Mouse (Mus musculus) neutrophil, adult 5-6 weeks (primary cell): ENCODE results near the gene C1s2. TPM values are rescaled to one million over a fixed set of nuclear protein-coding genes. Genes with fewer than 3 reads are reported as not detected.

ENCODE experiments used
- total RNA-seq: library from RNA; stranded (forward); fragments of 200-1000 nt; gene quantifications from 2 replicates; pipeline ENCODE4 v1.2.3, GENCODE M21; 2017

Gene C1s2
- total RNA-seq, 1 experiment from 2014 or later = not detected

Other genes with a start within 250 kb of the C1s2 start
- 22.6 and 23.0 TPM in 2 replicates for gene Pex5, start 221.0 kb downstream of the C1s2 start, total RNA-seq
- not detected in 2 replicates for gene Clstn3, start 171.3 kb downstream of the C1s2 start, total RNA-seq
- 1.9 and 2.5 TPM in 2 replicates for gene C1rl, start 143.0 kb downstream of the C1s2 start, total RNA-seq
- 0.49 and 0.58 TPM in 2 replicates for gene C1ra, start 123.7 kb downstream of the C1s2 start, total RNA-seq
- not detected in 2 replicates for gene C1s1, start 93.7 kb downstream of the C1s2 start, total RNA-seq
- gene C1rb, start 65.8 kb downstream of the C1s2 start, total RNA-seq = not detected in 2 replicates
- gene Lpcat3, start 26.9 kb upstream of the C1s2 start, total RNA-seq = 21.4 and 26.5 TPM in 2 replicates
- 89.3 and 107 TPM in 2 replicates for gene Emg1, start 76.1 kb upstream of the C1s2 start, total RNA-seq
- 110 and 117 TPM in 2 replicates for gene Phb2, start 76.3 kb upstream of the C1s2 start, total RNA-seq
- gene Ptpn6, start 102.6 kb upstream of the C1s2 start, total RNA-seq = 1,943 and 2,202 TPM in 2 replicates
- 161 and 171 TPM in 2 replicates for gene Grcc10, start 105.3 kb upstream of the C1s2 start, total RNA-seq
- gene Gm45234, start 119.9 kb upstream of the C1s2 start, total RNA-seq = 0.74 TPM in 1 of 2 replicates, not detected in the other
- 6.5 and 11.6 TPM in 2 replicates for gene Atn1, start 120.4 kb upstream of the C1s2 start, total RNA-seq
- not detected in 2 replicates for gene Eno2, start 133.6 kb upstream of the C1s2 start, total RNA-seq
- gene Lrrc23, start 143.6 kb upstream of the C1s2 start, total RNA-seq = 6.8 and 7.9 TPM in 2 replicates
- gene Spsb2, start 172.6 kb upstream of the C1s2 start, total RNA-seq = 10.5 and 10.9 TPM in 2 replicates
- 43.0 and 64.8 TPM in 2 replicates for gene Tpi1, start 178.2 kb upstream of the C1s2 start, total RNA-seq
- 35.1 and 50.1 TPM in 2 replicates for gene Usp5, start 193.4 kb upstream of the C1s2 start, total RNA-seq
- gene Cdca3, start 193.5 kb upstream of the C1s2 start, total RNA-seq = 1.4 and 3.0 TPM in 2 replicates
- gene Gnb3, start 204.2 kb upstream of the C1s2 start, total RNA-seq = 0.70 TPM in 1 of 2 replicates, not detected in the other
- not detected in 2 replicates for gene P3h3, start 221.7 kb upstream of the C1s2 start, total RNA-seq
- gene Gpr162, start 227.9 kb upstream of the C1s2 start, total RNA-seq = not detected in 2 replicates